Mouse (Mus musculus): ENCODE results near the gene Cep295nl. TPM values are rescaled to one million over a fixed set of nuclear protein-coding genes. Genes with fewer than 3 reads are reported as not detected.
A peak's percentile ranks its signal among the peaks of the same experiment; 100 is the strongest.
"Not testable (repeated sequence)": the region's sequence is repeated elsewhere in the genome, so short reads cannot be mapped to it uniquely, and the experiment has no call there.

Gene Cep295nl
- polyA plus RNA-seq, 1 experiment from 2014 or later: 0.70 TPM

- Histone ChIP-seq H3K4me1 (peaks cover 12% of the 10 kb centered on the region), H3K9me3 (no peaks in the 10 kb centered on the region), H3K27ac (no peak overlapping the region), H3K27me3 (no peaks in the 10 kb centered on the region), H3K36me3 (peaks cover 54% of the 10 kb centered on the region), H3K9ac (0 out of 2 replicates have a peak overlapping the region, but pooled peaks have one; percentile 0), H3K4me3 (no peak overlapping the region), H3K4me2 (replicated peaks) (no peak overlapping the region)
- WGBS: 59% methylated on average over 5 of the region's 5 CpGs
- no peak for ATAC-seq (ENCODE audit: insufficient number of reproducible peaks, insufficient read depth, low FRiP score, low TSS enrichment)
Measured at GRCm38 (mm10) chr11:118318678-118319077, 23.6 kb downstream of the Cep295nl start.

- no peak for ATAC-seq (ENCODE audit: insufficient number of reproducible peaks, insufficient read depth, low FRiP score, low TSS enrichment)
- WGBS: 24% methylated on average over 7 of the region's 7 CpGs
- H3K4me1 ChIP-seq: 0 out of 2 replicates have a peak, but pooled peaks cover 5% of the 10 kb centered on the region
Measured at GRCm38 (mm10) chr11:118317129-118317528, 25.2 kb downstream of the Cep295nl start.

GRCm38 (mm10) chr11:118316231-118316806 lies 26.0 kb downstream of the Cep295nl start:
- Histone ChIP-seq H3K9ac (no peak overlapping the region), H3K4me1 (no peaks in the 10 kb centered on the region), H3K4me3 (no peak overlapping the region), H3K9me3 (no peaks in the 10 kb centered on the region), H3K4me2 (replicated peaks) (no peak overlapping the region), H3K36me3 (peaks cover 66% of the 10 kb centered on the region), H3K27ac (no peak overlapping the region), H3K27me3 (no peaks in the 10 kb centered on the region)
- WGBS: 81% methylated on average over 8 of the region's 8 CpGs
- no peak for ATAC-seq (ENCODE audit: insufficient number of reproducible peaks, insufficient read depth, low FRiP score, low TSS enrichment)

More at GRCm38 (mm10) chr11:118317129-118317528, 25.2 kb downstream of the Cep295nl start:
- Histone ChIP-seq H3K9ac (no peak overlapping the region), H3K4me3 (no peak overlapping the region), H3K36me3 (peaks cover 58% of the 10 kb centered on the region), H3K27ac (no peak overlapping the region), H3K27me3 (no peaks in the 10 kb centered on the region), H3K9me3 (no peaks in the 10 kb centered on the region), H3K4me2 (replicated peaks) (no peak overlapping the region)

- 81% methylated on average over 6 of the region's 6 CpGs for WGBS
- no peak overlapping the region for H3K4me2 ChIP-seq (replicated peaks)
- peaks cover 77% of the 10 kb centered on the region for H3K36me3 ChIP-seq
- H3K4me3 ChIP-seq: no peak overlapping the region
- no peak overlapping the region for H3K27ac ChIP-seq
- no peak overlapping the region for H3K9ac ChIP-seq
- ATAC-seq (ENCODE audit: insufficient number of reproducible peaks, insufficient read depth, low FRiP score, low TSS enrichment): no peak
- peaks cover 10% of the 10 kb centered on the region; the same call in 1 of the 2 replicates for H3K9me3 ChIP-seq
- H3K4me1 ChIP-seq: no peaks in the 10 kb centered on the region
- no peaks in the 10 kb centered on the region for H3K27me3 ChIP-seq
Measured at GRCm38 (mm10) chr11:118312132-118312723, 30.1 kb downstream of the Cep295nl start.

GRCm38 (mm10) chr11:118307962-118308361 lies 34.3 kb downstream of the Cep295nl start:
- H3K4me2 ChIP-seq (replicated peaks); ATAC-seq (ENCODE audit: insufficient number of reproducible peaks, insufficient read depth, low FRiP score, low TSS enrichment); H3K9ac ChIP-seq; H3K4me1 ChIP-seq; H3K4me3 ChIP-seq; H3K27ac ChIP-seq; H3K9me3 ChIP-seq; H3K27me3 ChIP-seq: not testable (repeated sequence)
- H3K36me3 ChIP-seq: peaks cover 64% of the 10 kb centered on the region
- 79% methylated on average over 2 of the region's 2 CpGs for WGBS

GRCm38 (mm10) chr11:118303959-118304358 lies 38.3 kb downstream of the Cep295nl start:
- peaks cover 42% of the 10 kb centered on the region for H3K36me3 ChIP-seq
- not testable (repeated sequence) for H3K27me3 ChIP-seq; H3K9me3 ChIP-seq; ATAC-seq (ENCODE audit: insufficient number of reproducible peaks, insufficient read depth, low FRiP score, low TSS enrichment); H3K27ac ChIP-seq; H3K9ac ChIP-seq; H3K4me2 ChIP-seq (replicated peaks); H3K4me3 ChIP-seq; H3K4me1 ChIP-seq
- WGBS: 86% methylated on average over 4 of the region's 4 CpGs

GRCm38 (mm10) chr11:118298810-118299209 lies 43.5 kb downstream of the Cep295nl start:
- Histone ChIP-seq H3K4me1 (no peaks in the 10 kb centered on the region), H3K4me3 (no peak overlapping the region), H3K4me2 (replicated peaks) (no peak overlapping the region), H3K9me3 (no peaks in the 10 kb centered on the region), H3K9ac (no peak overlapping the region), H3K27me3 (no peaks in the 10 kb centered on the region), H3K27ac (no peak overlapping the region), H3K36me3 (peaks cover 20% of the 10 kb centered on the region)
- WGBS: 74% methylated on average over 2 of the region's 2 CpGs
- no peak for ATAC-seq (ENCODE audit: insufficient number of reproducible peaks, insufficient read depth, low FRiP score, low TSS enrichment)

GRCm38 (mm10) chr11:118297967-118298366 lies 44.3 kb downstream of the Cep295nl start:
- Histone ChIP-seq H3K4me1 (no peaks in the 10 kb centered on the region), H3K27ac (no peak overlapping the region), H3K9ac (no peak overlapping the region), H3K36me3 (peaks cover 12% of the 10 kb centered on the region), H3K9me3 (no peaks in the 10 kb centered on the region), H3K4me3 (no peak overlapping the region), H3K27me3 (no peaks in the 10 kb centered on the region), H3K4me2 (replicated peaks) (no peak overlapping the region)
- ATAC-seq (ENCODE audit: insufficient number of reproducible peaks, insufficient read depth, low FRiP score, low TSS enrichment): no peak
- WGBS: 82% methylated on average over 3 of the region's 3 CpGs

GRCm38 (mm10) chr11:118295026-118295425 lies 47.3 kb downstream of the Cep295nl start:
- H3K4me3 ChIP-seq: no peak overlapping the region
- no peaks in the 10 kb centered on the region for H3K27me3 ChIP-seq
- ATAC-seq (ENCODE audit: insufficient number of reproducible peaks, insufficient read depth, low FRiP score, low TSS enrichment): no peak
- 0 out of 2 replicates have a peak, but pooled peaks cover 3% of the 10 kb centered on the region for H3K4me1 ChIP-seq
- no peak overlapping the region for H3K9ac ChIP-seq
- 80% methylated on average over 2 of the region's 2 CpGs for WGBS
- H3K27ac ChIP-seq: no peak overlapping the region
- H3K4me2 ChIP-seq (replicated peaks): no peak overlapping the region
- H3K36me3 ChIP-seq: peaks cover under 1% of the 10 kb centered on the region; the same call in 1 of the 2 replicates
- no peaks in the 10 kb centered on the region for H3K9me3 ChIP-seq

- no peak overlapping the region for H3K4me2 ChIP-seq (replicated peaks)
- peaks cover 13% of the 10 kb centered on the region for H3K4me1 ChIP-seq
- H3K36me3 ChIP-seq: no peaks in the 10 kb centered on the region
- no peak overlapping the region for H3K4me3 ChIP-seq
- no peak overlapping the region for H3K27ac ChIP-seq
- no peaks in the 10 kb centered on the region for H3K27me3 ChIP-seq
- no peaks in the 10 kb centered on the region for H3K9me3 ChIP-seq
- no peak for ATAC-seq (ENCODE audit: insufficient number of reproducible peaks, insufficient read depth, low FRiP score, low TSS enrichment)
- 57% methylated on average over 6 of the region's 6 CpGs for WGBS
- no peak overlapping the region for H3K9ac ChIP-seq
Measured at GRCm38 (mm10) chr11:118292671-118293070, 49.6 kb downstream of the Cep295nl start.

- ATAC-seq (ENCODE audit: insufficient number of reproducible peaks, insufficient read depth, low FRiP score, low TSS enrichment): peak; percentile 99
- Histone ChIP-seq H3K27me3 (no peaks in the 10 kb centered on the region), H3K9ac (peak within 1 kb of the TSS; percentile 93), H3K27ac (peak within 1 kb of the TSS; percentile 82), H3K9me3 (no peaks in the 10 kb centered on the region), H3K36me3 (peaks cover 21% of the 10 kb centered on the region), H3K4me2 (replicated peaks) (peak within 1 kb of the TSS; percentile 90), H3K4me3 (peak within 1 kb of the TSS; percentile 95), H3K4me1 (peaks cover 13% of the 10 kb centered on the region)
- 1% methylated on average over 68 of the region's 68 CpGs for WGBS
Measured at GRCm38 (mm10) chr11:118289999-118290889, 52.1 kb downstream of the Cep295nl start, which contains the start of gene Usp36. TSS of gene Usp36 (minus strand) at chr11:118290244.
